Mouse (Mus musculus) embryonic facial prominence, embryonic 13.5 days (tissue): ENCODE data around the gene Pard3. TPM values are rescaled to one million over a fixed set of nuclear protein-coding genes. Genes with fewer than 3 reads are reported as not detected.

Experiments used
- ATAC-seq: fragments of 200-750 bp; cut with Nextera tagmentation; 2 replicates; pipeline ENCODE4 v1.8.0; 2017; ENCODE audit warnings: low read depth; ENCODE audit not compliant: insufficient number of reproducible peaks, insufficient read depth, low FRiP score, low TSS enrichment
- H3K27ac ChIP-seq: fragments of 300-500 bp; sonication (generic); 2 replicates; pipeline ENCODE4 v1.5.1; 2015; ENCODE audit warnings: moderate library complexity, mild to moderate bottlenecking, inconsistent platforms
- H3K27me3 ChIP-seq: fragments of 300-500 bp; sonication (generic); 2 replicates; pipeline ENCODE4 v1.6.1; 2015; ENCODE audit warnings: mild to moderate bottlenecking, inconsistent platforms
- H3K36me3 ChIP-seq: fragments of 300-500 bp; sonication (generic); 2 replicates; pipeline ENCODE4 v1.6.1; 2015; ENCODE audit warnings: mild to moderate bottlenecking, inconsistent platforms
- H3K4me1 ChIP-seq: fragments of 300-500 bp; sonication (generic); 2 replicates; pipeline ENCODE4 v1.6.1; 2015; ENCODE audit warnings: inconsistent platforms
- H3K4me2 ChIP-seq: fragments of 300-500 bp; sonication (generic); 2 replicates; pipeline ENCODE4 v1.6.1; 2015; ENCODE audit warnings: moderate library complexity, mild to moderate bottlenecking, inconsistent platforms
- H3K4me3 ChIP-seq: fragments of 300-500 bp; sonication (generic); 2 replicates; pipeline ENCODE4 v1.5.1; 2015; ENCODE audit warnings: mild to moderate bottlenecking, inconsistent platforms
- H3K9ac ChIP-seq: fragments of 300-500 bp; sonication (generic); 2 replicates; pipeline ENCODE4 v1.6.1; 2015; ENCODE audit warnings: mild to moderate bottlenecking, inconsistent platforms
- H3K9me3 ChIP-seq: fragments of 300-500 bp; sonication (generic); 2 replicates; pipeline ENCODE4 v1.6.1; 2016; ENCODE audit warnings: inconsistent platforms
- WGBS: fragments of 180-500 bp; shearing (Covaris S2); methylation state at CpG from one replicate; pipeline ENCODE4 v1.1.7; 2015; ENCODE audit warnings: mixed read lengths; 5-methylcytosine and 5-hydroxymethylcytosine counted together
- polyA plus RNA-seq: library from polyadenylated mRNA; unstranded; fragments of >200 nt; fragmentation: Nextera tagmentation; extraction: Ambion mirVana; gene quantifications from 2 replicates; pipeline ENCODE4 v1.2.1, GENCODE M21; 2015

The Pard3 gene
- polyA plus RNA-seq, 1 experiment from 2014 or later: 35.6 TPM

GRCm38 (mm10) chr8:127546161-127546560, 482.5 kb downstream of the Pard3 start:
- WGBS: 88% methylated on average over 2 of the region's 2 CpGs
- Histone ChIP-seq H3K27ac (no peak overlapping the region), H3K36me3 (no peaks in the 10 kb centered on the region), H3K4me1 (peaks cover 25% of the 10 kb centered on the region), H3K27me3 (no peaks in the 10 kb centered on the region), H3K9me3 (no peaks in the 10 kb centered on the region), H3K4me2 (no peak overlapping the region), H3K9ac (no peak overlapping the region), H3K4me3 (no peak overlapping the region)
- ATAC-seq: no peak

- 69% methylated on average over 4 of the region's 4 CpGs for WGBS
- H3K9me3 ChIP-seq: no peaks in the 10 kb centered on the region
- no peak overlapping the region for H3K4me3 ChIP-seq
- peaks cover 4% of the 10 kb centered on the region; the same call in 1 of the 2 replicates for H3K27me3 ChIP-seq
- H3K36me3 ChIP-seq: no peaks in the 10 kb centered on the region
- no peak for ATAC-seq
- no peak overlapping the region for H3K9ac ChIP-seq
- H3K27ac ChIP-seq: no peak overlapping the region
- H3K4me2 ChIP-seq: no peak overlapping the region
- H3K4me1 ChIP-seq: peaks cover 48% of the 10 kb centered on the region
Measured at GRCm38 (mm10) chr8:127550928-127551327, 487.2 kb downstream of the Pard3 start.

GRCm38 (mm10) chr8:127552161-127552595, 488.5 kb downstream of the Pard3 start:
- 0 out of 2 replicates have a peak overlapping the region, but pooled peaks have one; percentile 11 for H3K27ac ChIP-seq
- no peaks in the 10 kb centered on the region for H3K9me3 ChIP-seq
- 29% methylated on average over 11 of the region's 11 CpGs for WGBS
- 0 out of 2 replicates have a peak, but pooled peaks have one; percentile 12 for ATAC-seq
- H3K4me3 ChIP-seq: no peak overlapping the region
- no peak overlapping the region; the same call in 1 of the 2 replicates for H3K9ac ChIP-seq
- no peaks in the 10 kb centered on the region for H3K36me3 ChIP-seq
- H3K4me1 ChIP-seq: peaks cover 60% of the 10 kb centered on the region
- H3K4me2 ChIP-seq: peak overlapping the region; percentile 35
- H3K27me3 ChIP-seq: peaks cover 4% of the 10 kb centered on the region; the same call in 1 of the 2 replicates

DNA sequence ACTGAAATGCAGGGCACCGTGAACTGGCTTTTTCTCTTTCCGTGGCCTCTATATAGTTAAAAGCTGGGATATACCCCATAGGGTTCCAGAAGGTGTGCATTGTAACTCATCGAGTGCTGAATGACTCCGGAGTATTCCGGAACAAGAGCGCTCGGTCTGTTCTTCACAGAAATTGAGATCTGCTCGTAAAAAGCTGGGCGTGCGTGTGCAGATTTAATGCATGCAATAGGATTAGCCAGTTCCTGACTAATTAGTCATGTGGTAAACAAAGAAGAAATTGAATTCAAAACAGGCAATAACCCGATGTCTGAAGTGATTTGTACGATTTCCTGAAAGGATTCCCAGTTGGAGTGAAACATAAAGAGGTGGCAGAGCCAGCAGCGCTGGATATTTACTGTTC, 489.1 kb downstream of the Pard3 start:
- peak overlapping the region; percentile 35 for H3K4me2 ChIP-seq
- H3K27ac ChIP-seq: 0 out of 2 replicates have a peak overlapping the region, but pooled peaks have one; percentile 11
- peaks cover 60% of the 10 kb centered on the region for H3K4me1 ChIP-seq
- peaks cover 4% of the 10 kb centered on the region; the same call in 1 of the 2 replicates for H3K27me3 ChIP-seq
- no peaks in the 10 kb centered on the region for H3K36me3 ChIP-seq
- WGBS: 43% methylated on average over 13 of the region's 13 CpGs
- no peaks in the 10 kb centered on the region for H3K9me3 ChIP-seq
- no peak for ATAC-seq
- no peak overlapping the region for H3K4me3 ChIP-seq
- no peak overlapping the region for H3K9ac ChIP-seq

GRCm38 (mm10) chr8:127553582-127553981, 489.9 kb downstream of the Pard3 start:
- Histone ChIP-seq H3K27me3 (peaks cover 4% of the 10 kb centered on the region; the same call in 1 of the 2 replicates), H3K4me1 (peaks cover 60% of the 10 kb centered on the region), H3K4me3 (no peak overlapping the region), H3K4me2 (peak overlapping the region; percentile 27), H3K36me3 (no peaks in the 10 kb centered on the region), H3K9ac (no peak overlapping the region), H3K9me3 (no peaks in the 10 kb centered on the region), H3K27ac (peak overlapping the region; percentile 52)
- 27% methylated on average over 5 of the region's 5 CpGs for WGBS
- no peak for ATAC-seq

- H3K4me2 ChIP-seq: no peak overlapping the region
- no peak for ATAC-seq
- no peaks in the 10 kb centered on the region for H3K9me3 ChIP-seq
- H3K27me3 ChIP-seq: peaks cover 4% of the 10 kb centered on the region; the same call in 1 of the 2 replicates
- WGBS: 52% methylated on average over 2 of the region's 2 CpGs
- no peak overlapping the region for H3K27ac ChIP-seq
- no peak overlapping the region for H3K9ac ChIP-seq
- no peak overlapping the region for H3K4me3 ChIP-seq
- no peaks in the 10 kb centered on the region for H3K36me3 ChIP-seq
- peaks cover 54% of the 10 kb centered on the region for H3K4me1 ChIP-seq
Measured at GRCm38 (mm10) chr8:127555795-127556194, 492.1 kb downstream of the Pard3 start.

DNA sequence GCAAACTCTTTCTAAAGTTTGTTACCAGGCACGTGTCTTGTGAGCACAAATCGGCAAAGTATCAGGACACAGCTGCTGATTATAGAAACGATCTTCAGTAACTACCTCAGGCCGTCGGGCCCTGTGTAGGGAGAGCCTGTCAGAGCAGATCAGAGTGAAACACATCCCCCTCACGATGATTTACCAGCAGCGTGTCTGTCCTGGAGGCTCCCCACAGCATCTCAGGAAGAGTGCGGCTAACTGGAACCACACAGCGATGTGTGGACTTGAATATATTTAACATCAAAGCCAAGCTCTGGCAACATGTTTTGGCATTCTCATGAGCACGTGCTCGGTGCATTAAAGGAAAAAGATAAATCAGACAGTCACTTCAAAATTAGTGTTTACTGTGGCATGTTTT, 493.3 kb downstream of the Pard3 start:
- no peak overlapping the region for H3K9ac ChIP-seq
- H3K4me2 ChIP-seq: no peak overlapping the region
- H3K27ac ChIP-seq: no peak overlapping the region
- H3K4me3 ChIP-seq: no peak overlapping the region
- peaks cover 4% of the 10 kb centered on the region; the same call in 1 of the 2 replicates for H3K27me3 ChIP-seq
- H3K4me1 ChIP-seq: peaks cover 47% of the 10 kb centered on the region
- no peak for ATAC-seq
- H3K9me3 ChIP-seq: no peaks in the 10 kb centered on the region
- 16% methylated on average over 11 of the region's 11 CpGs for WGBS
- H3K36me3 ChIP-seq: no peaks in the 10 kb centered on the region

DNA sequence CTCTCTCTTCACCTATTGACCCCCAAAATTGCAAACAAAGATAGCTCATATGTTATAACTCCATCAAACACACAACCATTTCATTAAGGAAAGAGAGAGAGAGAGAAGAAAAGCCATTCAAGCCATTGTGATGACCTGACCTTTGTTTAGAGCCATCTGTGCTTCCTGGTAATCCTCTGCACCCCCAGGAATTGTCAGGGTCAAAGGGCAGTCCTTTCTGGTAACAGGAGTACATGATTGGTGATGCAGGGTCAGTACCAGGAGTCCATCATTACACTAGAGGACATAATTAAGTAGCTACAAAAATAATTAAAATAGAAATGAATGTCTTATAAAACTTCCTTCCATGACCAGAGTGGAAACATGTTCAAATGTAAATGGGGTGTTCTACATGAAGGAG, 493.9 kb downstream of the Pard3 start:
- Histone ChIP-seq H3K9ac (no peak overlapping the region), H3K36me3 (no peaks in the 10 kb centered on the region), H3K4me2 (no peak overlapping the region), H3K4me3 (no peak overlapping the region), H3K27me3 (peaks cover 4% of the 10 kb centered on the region; the same call in 1 of the 2 replicates), H3K4me1 (peaks cover 41% of the 10 kb centered on the region), H3K9me3 (no peaks in the 10 kb centered on the region), H3K27ac (no peak overlapping the region)
- ATAC-seq: no peak

DNA sequence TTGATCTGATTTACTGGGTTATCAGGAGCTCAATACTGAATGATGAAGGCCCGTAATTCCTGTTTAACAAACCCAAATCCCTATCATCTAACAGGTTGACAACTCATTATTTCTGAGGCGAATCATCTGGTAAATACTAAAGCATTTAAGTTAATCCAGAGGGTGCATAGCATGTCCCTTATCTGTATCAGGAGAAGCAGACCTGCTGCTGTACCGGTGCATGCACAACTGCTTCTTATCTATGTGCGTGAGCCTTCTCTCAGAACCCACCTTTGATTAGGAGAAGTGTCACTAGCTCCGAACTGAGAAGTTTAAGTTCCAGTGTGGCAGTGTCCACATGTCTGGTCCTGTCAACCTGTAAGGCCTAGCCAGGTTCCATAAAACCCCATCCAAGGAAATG, 499.9 kb downstream of the Pard3 start:
- H3K36me3 ChIP-seq: no peaks in the 10 kb centered on the region
- no peaks in the 10 kb centered on the region for H3K9me3 ChIP-seq
- WGBS: 90% methylated on average over 5 of the region's 5 CpGs
- H3K9ac ChIP-seq: no peak overlapping the region
- ATAC-seq: no peak
- H3K4me1 ChIP-seq: no peaks in the 10 kb centered on the region
- no peak overlapping the region for H3K4me3 ChIP-seq
- no peak overlapping the region for H3K4me2 ChIP-seq
- H3K27me3 ChIP-seq: no peaks in the 10 kb centered on the region
- no peak overlapping the region for H3K27ac ChIP-seq

DNA sequence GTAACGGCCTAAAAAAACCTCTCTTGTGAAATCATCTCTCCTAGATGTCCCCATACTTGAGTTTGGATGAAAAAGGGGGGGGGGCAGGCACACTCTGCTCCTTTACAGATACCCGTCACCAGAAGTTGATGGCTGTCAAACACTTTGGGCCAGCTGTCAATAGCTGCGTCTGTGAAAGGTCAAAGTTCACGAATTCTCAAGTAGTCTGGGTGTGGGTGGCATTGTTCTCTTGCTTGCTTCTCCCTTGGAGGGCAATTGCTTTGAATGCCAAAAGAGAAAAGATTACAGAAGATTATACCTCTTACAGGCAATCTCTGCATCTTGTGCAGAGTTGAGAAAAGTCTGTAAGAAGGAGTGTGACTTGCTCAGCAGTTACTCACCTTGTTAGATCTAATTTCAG, 500.7 kb downstream of the Pard3 start:
- 56% methylated on average over 4 of the region's 4 CpGs for whole genome bisulfite sequencing
- Histone ChIP-seq H3K27me3 (no peaks in the 10 kb centered on the region), H3K9me3 (no peaks in the 10 kb centered on the region), H3K36me3 (no peaks in the 10 kb centered on the region), H3K27ac (no peak overlapping the region), H3K4me2 (no peak overlapping the region), H3K9ac (no peak overlapping the region), H3K4me3 (no peak overlapping the region), H3K4me1 (no peaks in the 10 kb centered on the region)
- no peak for ATAC-seq

DNA sequence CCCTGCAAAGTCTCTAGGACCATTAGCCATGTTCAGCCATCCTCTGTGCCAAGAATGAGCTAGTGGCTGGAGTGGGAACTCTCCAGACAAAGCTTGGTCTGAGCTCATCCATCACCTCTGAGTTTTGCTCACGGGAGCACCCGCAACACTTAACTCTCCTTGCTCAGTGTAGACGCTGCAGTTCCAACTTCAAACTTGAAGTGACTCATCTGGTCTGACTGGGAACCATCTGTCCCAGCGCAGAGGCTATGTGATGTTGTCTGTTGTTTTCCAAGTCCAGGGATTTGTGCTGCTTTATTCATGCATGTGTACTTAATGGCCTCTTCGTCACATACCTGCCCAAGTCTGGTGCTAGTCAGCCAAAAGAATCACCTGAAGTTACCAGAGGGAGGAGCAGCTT, 505.5 kb downstream of the Pard3 start:
- Histone ChIP-seq H3K9me3 (no peaks in the 10 kb centered on the region), H3K4me3 (no peak overlapping the region), H3K4me2 (no peak overlapping the region), H3K4me1 (no peaks in the 10 kb centered on the region), H3K36me3 (no peaks in the 10 kb centered on the region), H3K9ac (no peak overlapping the region), H3K27me3 (no peaks in the 10 kb centered on the region), H3K27ac (no peak overlapping the region)
- no peak for ATAC-seq
- 90% methylated on average over 5 of the region's 5 CpGs for WGBS

GRCm38 (mm10) chr8:127570527-127570926, 506.8 kb downstream of the Pard3 start:
- H3K4me3 ChIP-seq: no peak overlapping the region
- H3K9ac ChIP-seq: no peak overlapping the region
- H3K36me3 ChIP-seq: no peaks in the 10 kb centered on the region
- H3K27me3 ChIP-seq: no peaks in the 10 kb centered on the region
- H3K4me1 ChIP-seq: no peaks in the 10 kb centered on the region
- no peak for ATAC-seq
- H3K27ac ChIP-seq: no peak overlapping the region
- 85% methylated on average over 1 of the region's 1 CpGs for WGBS
- no peaks in the 10 kb centered on the region for H3K9me3 ChIP-seq
- no peak overlapping the region for H3K4me2 ChIP-seq
